Mouse (Mus musculus): ENCODE results near the gene Hamp.

- TF ChIP-seq POLR2AphosphoS2 (IDR thresholded peaks at IDR 0.05; ENCODE audit: insufficient read length, low read depth) (no peak), POLR2A (IDR thresholded peaks at IDR 0.05; ENCODE audit: insufficient read length, low read depth) (no peak), MYOD1 (IDR thresholded peaks at IDR 0.05; ENCODE audit: control insufficient read depth in 1 of 3, insufficient read length in 2 of 3, low read depth in 2 of 3) (no peak), CEBPB (IDR thresholded peaks at IDR 0.05; ENCODE audit: insufficient read depth, poor library complexity, severe bottlenecking) (no peak), USF1 (IDR thresholded peaks at IDR 0.05; ENCODE audit: low read depth) (no peak), E2F4 (IDR thresholded peaks at IDR 0.05; ENCODE audit: insufficient read depth) (no peak), TCF12 (IDR thresholded peaks at IDR 0.05; ENCODE audit: insufficient read depth, poor library complexity, severe bottlenecking) (no peak), TCF3 (IDR thresholded peaks at IDR 0.05; ENCODE audit: insufficient read length, low read depth) (no peak), MYOG (IDR thresholded peaks at IDR 0.05; ENCODE audit: control insufficient read depth in 1 of 3, insufficient read depth in 1 of 3, insufficient read length in 2 of 3, low read depth in 2 of 3) (no peak), REST (IDR thresholded peaks at IDR 0.05; ENCODE audit: insufficient read depth, insufficient read length) (no peak)
These were observed 14.5 kb upstream of the Hamp start for GRCm38 (mm10) chr7:30958109-30958865.

Data from myocyte (in vitro differentiated cells).